Mouse (Mus musculus): ENCODE data around the gene 1700030K09Rik. TPM values are rescaled to one million over a fixed set of nuclear protein-coding genes. Genes with fewer than 3 reads are reported as not detected.

The 1700030K09Rik gene
- polyA plus RNA-seq (2014; fragmentation: Illumina TruSeq; extraction: RNeasy Lipid Tissue Mini Kit (QIAGEN cat#74804); ENCODE audit: low read depth, low replicate concordance): 1.6 TPM

DNA sequence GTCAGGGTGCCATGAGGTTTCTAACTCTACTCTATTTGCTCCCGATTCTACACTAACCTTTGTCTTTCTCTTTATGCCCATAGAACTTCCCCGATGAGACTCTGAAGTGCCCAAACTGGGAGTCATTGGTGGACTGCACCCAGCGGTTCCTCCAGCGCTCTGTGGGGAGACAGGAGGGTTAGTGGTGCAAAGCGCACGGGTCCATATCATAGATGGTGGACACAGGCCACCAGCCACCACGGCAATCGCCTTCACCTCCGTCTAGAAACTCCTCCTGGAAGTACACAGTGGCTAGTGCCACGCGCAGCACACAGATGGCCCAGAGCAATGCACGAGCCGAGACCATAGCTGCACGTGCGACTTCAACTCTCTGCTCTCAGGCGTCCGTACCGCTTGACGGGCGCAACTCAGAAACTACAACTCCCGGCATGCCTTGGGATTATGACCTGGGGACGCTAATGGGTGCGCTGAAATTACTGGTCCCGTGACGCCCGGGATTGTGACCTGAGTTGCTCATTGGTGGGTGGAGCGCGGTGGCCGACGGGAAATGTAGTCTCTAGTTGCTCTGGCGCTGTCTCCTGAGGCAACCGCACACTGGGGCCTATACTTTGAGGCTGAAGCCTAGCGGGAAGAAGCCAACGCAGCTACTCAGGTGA is at the start of gene 1700030K09Rik, which contains the start of gene Calr3:
TSS of gene 1700030K09Rik (plus strand) at position 543 of the 656 bp plus-strand sequence.
TSS of gene Calr3 (minus strand) at position 533 of the 656 bp plus-strand sequence.

DNA sequence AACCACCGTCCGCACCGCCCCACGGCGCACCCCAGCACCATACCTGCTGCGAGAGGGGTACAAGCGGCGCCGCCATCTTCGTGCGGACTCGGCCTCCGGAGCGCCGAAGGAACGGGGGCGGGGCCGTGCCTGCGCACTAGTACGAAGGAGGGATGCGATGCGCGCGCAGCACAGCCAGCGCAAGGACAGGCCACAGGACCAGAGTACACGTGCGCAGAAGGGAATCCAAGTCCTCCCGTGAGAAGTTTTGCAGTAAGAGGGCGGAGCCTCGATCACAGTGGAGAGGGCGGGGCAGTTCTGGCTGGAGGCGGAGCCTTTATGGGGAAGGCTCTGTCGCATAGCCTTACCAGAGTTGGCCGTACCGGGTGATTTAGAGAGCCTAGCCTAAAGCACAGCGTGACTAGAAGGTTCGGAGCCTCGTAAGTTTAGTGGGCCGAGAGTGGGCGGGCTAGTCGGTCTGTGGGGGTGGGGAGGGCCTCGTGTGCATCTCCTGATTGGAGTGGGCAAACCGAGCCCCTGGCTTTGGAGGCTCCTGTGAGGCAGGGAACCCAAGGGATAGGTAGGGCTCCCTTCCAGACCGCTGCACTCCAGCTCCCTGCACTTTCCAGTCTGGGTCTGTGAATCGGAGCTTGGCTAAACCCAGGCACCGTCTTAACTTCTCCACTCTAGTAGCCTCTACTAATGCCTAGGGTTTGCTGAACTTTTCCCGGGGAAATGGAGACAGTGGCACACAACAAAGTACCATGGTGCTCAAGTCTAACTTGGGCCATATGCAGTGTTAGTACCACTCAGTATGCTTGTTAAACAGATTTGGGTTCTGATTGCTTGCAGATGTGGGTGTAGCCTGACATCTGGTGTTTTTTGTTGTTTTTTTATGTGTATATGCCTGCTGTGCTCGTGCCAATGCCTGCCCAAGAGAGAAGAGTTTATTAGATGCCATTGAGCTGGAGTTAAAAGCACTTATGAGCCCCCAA is 22.0 kb upstream of the 1700030K09Rik start, which contains the start of gene Eps15l1:
TSS of gene Eps15l1 (minus strand) at position 99 of the 974 bp plus-strand sequence.

GRCm38 (mm10) chr8:72474826-72475546 is 31.3 kb downstream of the 1700030K09Rik start, which contains the start of gene Cherp:
Gene Cherp (minus strand): TSS chr8:72475226.

GRCm38 (mm10) chr8:72491680-72492621 is 48.3 kb downstream of the 1700030K09Rik start, which contains the start of gene Slc35e1:
Gene Slc35e1 (minus strand): TSS chr8:72492614.

Other genes with a start within 250 kb of the 1700030K09Rik start
- not detected for gene Cib3, start 231.0 kb upstream of the 1700030K09Rik start, polyA plus RNA-seq (2014; fragmentation: Illumina TruSeq; extraction: RNeasy Lipid Tissue Mini Kit (QIAGEN cat#74804); ENCODE audit: low read depth, low replicate concordance)
- not detected for gene Gm11034, start 230.2 kb upstream of the 1700030K09Rik start, polyA plus RNA-seq (2014; fragmentation: Illumina TruSeq; extraction: RNeasy Lipid Tissue Mini Kit (QIAGEN cat#74804); ENCODE audit: low read depth, low replicate concordance)
- 80.7 TPM for gene Fam32a, start 224.2 kb upstream of the 1700030K09Rik start, polyA plus RNA-seq (2014; fragmentation: Illumina TruSeq; extraction: RNeasy Lipid Tissue Mini Kit (QIAGEN cat#74804); ENCODE audit: low read depth, low replicate concordance)
- gene Ap1m1, start 203.9 kb upstream of the 1700030K09Rik start, polyA plus RNA-seq (2014; fragmentation: Illumina TruSeq; extraction: RNeasy Lipid Tissue Mini Kit (QIAGEN cat#74804); ENCODE audit: low read depth, low replicate concordance): 13.4 TPM
- 2.2 TPM for gene Gm10282, start 138.6 kb upstream of the 1700030K09Rik start, polyA plus RNA-seq (2014; fragmentation: Illumina TruSeq; extraction: RNeasy Lipid Tissue Mini Kit (QIAGEN cat#74804); ENCODE audit: low read depth, low replicate concordance)
- gene Klf2, start 124.8 kb upstream of the 1700030K09Rik start, polyA plus RNA-seq (2014; fragmentation: Illumina TruSeq; extraction: RNeasy Lipid Tissue Mini Kit (QIAGEN cat#74804); ENCODE audit: low read depth, low replicate concordance): 16.3 TPM
- 32.2 TPM for gene Eps15l1, start 22.4 kb upstream of the 1700030K09Rik start, polyA plus RNA-seq (2014; fragmentation: Illumina TruSeq; extraction: RNeasy Lipid Tissue Mini Kit (QIAGEN cat#74804); ENCODE audit: low read depth, low replicate concordance)
- 6.9 TPM for gene Calr3, start within 50 bp of the 1700030K09Rik start, polyA plus RNA-seq (2014; fragmentation: Illumina TruSeq; extraction: RNeasy Lipid Tissue Mini Kit (QIAGEN cat#74804); ENCODE audit: low read depth, low replicate concordance)
- 5.4 TPM for gene Cherp, start 31.3 kb downstream of the 1700030K09Rik start, polyA plus RNA-seq (2014; fragmentation: Illumina TruSeq; extraction: RNeasy Lipid Tissue Mini Kit (QIAGEN cat#74804); ENCODE audit: low read depth, low replicate concordance)
- 26.6 TPM for gene Slc35e1, start 48.7 kb downstream of the 1700030K09Rik start, polyA plus RNA-seq (2014; fragmentation: Illumina TruSeq; extraction: RNeasy Lipid Tissue Mini Kit (QIAGEN cat#74804); ENCODE audit: low read depth, low replicate concordance)
- 2.4 TPM for gene Med26, start 104.4 kb downstream of the 1700030K09Rik start, polyA plus RNA-seq (2014; fragmentation: Illumina TruSeq; extraction: RNeasy Lipid Tissue Mini Kit (QIAGEN cat#74804); ENCODE audit: low read depth, low replicate concordance)
- 41.8 TPM for gene Smim7, start 127.2 kb downstream of the 1700030K09Rik start, polyA plus RNA-seq (2014; fragmentation: Illumina TruSeq; extraction: RNeasy Lipid Tissue Mini Kit (QIAGEN cat#74804); ENCODE audit: low read depth, low replicate concordance)
- gene Tmem38a, start 128.2 kb downstream of the 1700030K09Rik start, polyA plus RNA-seq (2014; fragmentation: Illumina TruSeq; extraction: RNeasy Lipid Tissue Mini Kit (QIAGEN cat#74804); ENCODE audit: low read depth, low replicate concordance): 1.6 TPM
- 0.12 TPM for gene Nwd1, start 202.8 kb downstream of the 1700030K09Rik start, polyA plus RNA-seq (2014; fragmentation: Illumina TruSeq; extraction: RNeasy Lipid Tissue Mini Kit (QIAGEN cat#74804); ENCODE audit: low read depth, low replicate concordance)